Mouse (Mus musculus) liver, postnatal 0 days (tissue): ENCODE data around the gene Wfdc21. TPM values are rescaled to one million over a fixed set of nuclear protein-coding genes. Genes with fewer than 3 reads are reported as not detected.

Experiments used
- ATAC-seq: fragments of 200-750 bp; cut with Nextera tagmentation; 2 replicates; pipeline ENCODE4 v1.8.0; 2017; ENCODE audit warnings: mild to moderate bottlenecking, moderate library complexity
- DNase-seq: peaks from one replicate; pipeline ENCODE4 v3.0.0-alpha.2; 2016
- H3K27ac ChIP-seq: fragments of 300-500 bp; sonication (generic); 2 replicates; pipeline ENCODE4 v1.5.1; 2014; ENCODE audit warnings: antibody characterized with exemption, moderate library complexity, mild to moderate bottlenecking, low read depth
- H3K27me3 ChIP-seq: fragments of 300-500 bp; sonication (generic); 2 replicates; pipeline ENCODE4 v1.6.1; 2014; ENCODE audit warnings: low read length, control low read depth, mixed read lengths; ENCODE audit not compliant: insufficient read depth
- H3K36me3 ChIP-seq: fragments of 300-500 bp; sonication (generic); replicated peaks from 2 replicates; pipeline ENCODE4 v1.6.1; 2014; ENCODE audit warnings: mild to moderate bottlenecking, control low read depth, low read length, moderate library complexity, mixed read lengths; ENCODE audit not compliant: insufficient read depth
- H3K4me1 ChIP-seq: fragments of 300-500 bp; sonication (generic); 2 replicates; pipeline ENCODE4 v1.6.1; 2014; ENCODE audit warnings: antibody characterized with exemption, mild to moderate bottlenecking, control low read depth; ENCODE audit not compliant: insufficient read depth
- H3K4me2 ChIP-seq: fragments of 300-500 bp; sonication (generic); 2 replicates; pipeline ENCODE4 v1.6.1; 2014; ENCODE audit warnings: low read depth, mild to moderate bottlenecking, low read length, moderate library complexity, mixed read lengths
- H3K4me3 ChIP-seq: fragments of 300-500 bp; sonication (generic); 2 replicates; pipeline ENCODE4 v1.5.1; 2014; ENCODE audit warnings: low read depth, low read length
- H3K9ac ChIP-seq: fragments of 300-500 bp; sonication (generic); replicated peaks from 2 replicates; pipeline ENCODE4 v1.6.1; 2014; ENCODE audit warnings: mild to moderate bottlenecking, moderate library complexity
- H3K9me3 ChIP-seq: fragments of 300-500 bp; sonication (generic); 2 replicates; pipeline ENCODE4 v1.6.1; 2016; ENCODE audit warnings: mild to moderate bottlenecking, control low read depth, low read length, mixed read lengths
- CTCF ChIP-seq: sonication (generic); IDR thresholded peaks from 2 replicates; pipeline ENCODE4 v1.5.1; 2016; ENCODE audit warnings: antibody characterized with exemption, low read depth
- EP300 ChIP-seq: IDR thresholded peaks from 2 replicates; pipeline ENCODE4 v1.6.1; 2016; ENCODE audit warnings: antibody characterized with exemption, low read depth, mild to moderate bottlenecking
- WGBS: fragments of 180-500 bp; shearing (Covaris S2); extraction: QIAGEN DNeasy Blood & Tissue Kit; methylation state at CpG from one replicate; pipeline ENCODE4 v1.1.7; 2014; ENCODE audit not compliant: insufficient replicate concordance; 5-methylcytosine and 5-hydroxymethylcytosine counted together
- polyA plus RNA-seq: library from polyadenylated mRNA; unstranded; fragments of >200 nt; fragmentation: Nextera tagmentation; extraction: Ambion mirVana; gene quantifications from 2 replicates; pipeline ENCODE4 v1.2.1, GENCODE M21; 2015

Wfdc21 gene
- polyA plus RNA-seq, 1 experiment from 2014 or later, result 108 TPM

DNA sequence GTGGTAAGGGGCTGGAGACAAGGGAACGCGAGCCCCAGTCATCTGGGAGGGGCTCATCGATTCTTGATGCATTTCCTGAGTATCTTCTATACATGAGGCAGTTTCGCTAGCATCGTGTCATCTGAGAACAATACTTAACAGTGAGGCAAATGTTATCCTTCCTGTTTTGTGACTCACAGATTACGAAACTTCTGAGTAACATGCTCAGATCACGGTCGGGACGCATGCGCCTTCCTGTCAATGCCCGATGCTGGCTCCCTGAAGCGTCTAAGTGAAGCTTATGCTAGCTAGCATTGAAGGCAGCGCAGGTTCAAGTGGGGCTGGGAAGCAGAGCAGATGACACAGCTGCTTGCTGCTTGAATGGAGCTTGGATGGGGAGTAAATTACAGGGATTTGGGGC, 42.5 kb downstream of the Wfdc21 start:
- H3K4me1 ChIP-seq, result peaks cover 12% of the 10 kb centered on the region
- H3K4me2 ChIP-seq, result peak overlapping the region; percentile 27; the same call in 1 of the 2 replicates
- no peaks in the 10 kb centered on the region for H3K9me3 ChIP-seq
- ATAC-seq, result peak; percentile 74
- no peak overlapping the region for H3K9ac ChIP-seq
- H3K36me3 ChIP-seq, result no peaks in the 10 kb centered on the region
- no peak overlapping the region for H3K4me3 ChIP-seq
- DNase-seq, result peak; percentile 71
- H3K27ac ChIP-seq, result no peak overlapping the region
- no peak for TF ChIP-seq CTCF
- no peak for TF ChIP-seq EP300
- 21% methylated on average over 13 of the region's 13 CpGs for WGBS
- no peaks in the 10 kb centered on the region for H3K27me3 ChIP-seq

DNA sequence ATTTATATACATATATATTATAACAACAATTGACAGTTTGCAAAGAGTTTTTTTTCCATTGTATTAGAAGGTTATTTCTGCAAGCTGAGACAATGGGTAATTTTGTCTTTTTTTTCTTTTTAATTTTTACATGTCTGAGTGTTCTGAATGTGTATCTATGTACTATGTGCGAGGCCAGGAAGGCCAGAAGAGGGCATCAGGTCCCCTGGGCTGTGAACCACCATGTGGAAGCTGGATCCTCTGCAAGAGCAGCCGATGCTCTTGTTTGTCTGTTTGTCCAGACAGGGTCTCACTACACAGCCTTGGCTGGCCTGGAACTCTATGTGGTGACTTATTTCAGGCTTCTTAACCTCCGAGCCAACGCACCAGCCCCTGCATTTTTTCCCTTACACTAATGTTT, 44.4 kb downstream of the Wfdc21 start:
- Histone ChIP-seq H3K4me1 (peaks cover 12% of the 10 kb centered on the region), H3K27ac (no peak overlapping the region), H3K4me2 (no peak overlapping the region), H3K36me3 (no peaks in the 10 kb centered on the region), H3K9ac (no peak overlapping the region), H3K4me3 (no peak overlapping the region), H3K27me3 (no peaks in the 10 kb centered on the region), H3K9me3 (no peaks in the 10 kb centered on the region)
- WGBS, result 63% methylated on average over 4 of the region's 4 CpGs
- TF ChIP-seq EP300 (no peak), CTCF (no peak)
- DNase-seq (no peak), ATAC-seq (no peak)

DNA sequence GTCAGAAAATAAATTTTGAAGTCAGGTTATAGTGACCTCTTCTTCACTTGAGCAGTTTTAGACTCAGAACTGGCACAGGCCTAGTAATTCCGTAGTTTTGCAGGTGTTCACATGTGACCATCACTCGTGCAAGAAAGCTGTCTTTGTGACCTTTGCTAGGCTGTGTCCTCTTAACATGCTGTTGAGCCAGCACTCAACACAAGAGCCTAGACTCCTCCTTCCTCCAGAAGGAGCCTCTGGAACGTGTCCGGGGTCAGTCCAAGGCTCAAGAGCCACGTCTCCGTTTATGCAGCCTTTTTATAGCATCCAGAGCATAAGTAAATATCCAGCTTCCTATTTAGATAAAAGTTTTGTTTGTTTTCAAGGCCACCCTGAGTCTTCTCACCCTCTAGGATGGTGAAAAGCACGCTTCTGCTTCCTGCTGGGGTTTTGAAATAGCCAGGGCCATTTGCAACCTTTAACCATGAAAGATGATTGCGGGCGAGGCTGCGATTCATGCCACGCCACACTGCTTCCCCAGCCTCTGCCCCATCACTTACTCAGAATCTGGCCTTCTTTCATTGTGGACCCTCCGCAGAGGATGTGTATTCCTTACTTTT, 45.7 kb downstream of the Wfdc21 start:
- Histone ChIP-seq H3K4me2 (no peak overlapping the region), H3K4me1 (peaks cover 12% of the 10 kb centered on the region), H3K9ac (no peak overlapping the region), H3K27me3 (no peaks in the 10 kb centered on the region), H3K27ac (no peak overlapping the region), H3K9me3 (no peaks in the 10 kb centered on the region), H3K36me3 (no peaks in the 10 kb centered on the region), H3K4me3 (no peak overlapping the region)
- WGBS, result 62% methylated on average over 12 of the region's 12 CpGs
- no peak for TF ChIP-seq CTCF
- no peak for DNase-seq
- ATAC-seq, result no peak

DNA sequence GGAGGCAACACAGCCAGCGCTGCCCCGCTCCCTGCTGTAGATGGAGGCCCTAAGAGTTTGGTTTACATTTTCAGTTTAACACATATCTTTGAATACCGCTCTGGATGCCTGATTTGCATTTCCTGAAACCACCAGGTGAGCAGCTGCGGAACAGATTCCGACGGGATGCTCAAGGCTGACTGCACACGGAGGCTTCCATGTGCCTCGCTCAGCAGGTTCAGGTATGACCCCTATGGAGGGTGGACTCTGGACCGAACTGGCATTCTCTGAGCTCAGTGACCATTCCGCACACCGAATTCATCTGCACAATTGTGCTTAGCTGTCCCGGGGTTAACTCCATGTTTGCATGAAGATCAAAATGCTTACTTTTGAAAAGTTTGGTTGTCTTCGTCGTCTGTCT, 46.5 kb downstream of the Wfdc21 start:
- no peaks in the 10 kb centered on the region for H3K27me3 ChIP-seq
- 77% methylated on average over 14 of the region's 14 CpGs for WGBS
- no peak overlapping the region for H3K27ac ChIP-seq
- H3K4me3 ChIP-seq, result no peak overlapping the region
- DNase-seq (no peak), ATAC-seq (no peak)
- H3K4me1 ChIP-seq, result peaks cover 12% of the 10 kb centered on the region
- no peaks in the 10 kb centered on the region for H3K36me3 ChIP-seq
- no peaks in the 10 kb centered on the region for H3K9me3 ChIP-seq
- no peak overlapping the region for H3K9ac ChIP-seq
- H3K4me2 ChIP-seq, result no peak overlapping the region
- no peak for TF ChIP-seq EP300
- TF ChIP-seq CTCF, result no peak

DNA sequence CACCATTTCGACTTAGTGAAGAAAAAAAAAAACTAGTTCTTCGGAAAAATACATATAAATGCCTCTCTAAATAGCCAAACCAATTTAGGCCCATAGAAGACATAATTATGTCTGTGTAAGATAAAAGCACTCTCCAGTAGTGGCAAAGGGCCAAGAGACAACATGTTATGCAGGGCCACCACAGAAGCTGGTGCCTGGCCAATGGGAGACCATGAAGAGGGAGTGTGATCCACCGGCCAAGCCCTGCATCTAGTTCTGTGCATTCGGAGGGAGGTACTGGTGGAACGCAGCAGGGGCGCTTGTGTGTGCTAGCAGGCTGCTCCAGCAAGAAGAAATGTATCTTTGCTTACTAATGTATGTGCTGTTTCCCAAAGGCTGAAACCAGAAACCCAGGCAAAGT, 49.4 kb downstream of the Wfdc21 start:
- DNase-seq (no peak), ATAC-seq (no peak)
- WGBS, result 79% methylated on average over 6 of the region's 6 CpGs
- Histone ChIP-seq H3K27me3 (no peaks in the 10 kb centered on the region), H3K9ac (no peak overlapping the region), H3K27ac (no peak overlapping the region), H3K4me2 (no peak overlapping the region), H3K4me3 (no peak overlapping the region), H3K4me1 (0 out of 2 replicates have a peak, but pooled peaks cover 5% of the 10 kb centered on the region), H3K36me3 (no peaks in the 10 kb centered on the region), H3K9me3 (no peaks in the 10 kb centered on the region)
- TF ChIP-seq CTCF (no peak), EP300 (no peak)

DNA sequence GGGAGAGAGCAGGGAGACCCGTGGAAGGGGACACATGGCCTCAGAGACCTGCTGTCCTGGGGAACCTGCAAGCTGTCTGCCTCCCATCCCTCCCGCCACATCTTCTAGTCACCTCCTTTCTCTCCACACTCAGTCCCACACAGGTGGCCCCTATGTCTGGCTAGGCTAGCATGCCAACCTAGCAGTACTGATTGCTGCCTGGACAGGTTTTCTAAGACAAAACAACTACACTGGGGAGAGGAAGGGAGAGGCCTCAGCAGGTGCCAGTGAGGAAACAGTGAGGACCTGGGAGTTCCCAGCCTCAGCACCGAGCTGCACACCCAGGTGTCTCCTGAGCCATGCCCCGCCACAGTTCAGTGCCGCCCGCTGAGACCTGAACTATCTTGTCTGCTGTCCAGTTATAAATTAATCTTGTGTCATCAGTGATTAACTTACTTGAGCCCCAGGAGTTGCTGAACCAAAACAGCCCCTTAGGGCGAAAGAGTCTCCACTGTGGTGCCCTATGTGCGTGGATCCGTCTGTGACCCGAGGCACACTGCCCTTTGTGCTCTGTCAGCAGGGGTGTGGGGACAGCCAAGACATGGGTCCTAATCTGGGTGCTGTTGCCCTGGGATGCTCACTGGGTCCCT, 50.4 kb downstream of the Wfdc21 start:
- no peaks in the 10 kb centered on the region for H3K9me3 ChIP-seq
- H3K27ac ChIP-seq, result no peak overlapping the region
- H3K4me3 ChIP-seq, result no peak overlapping the region
- H3K9ac ChIP-seq, result no peak overlapping the region
- 0 out of 2 replicates have a peak, but pooled peaks cover 4% of the 10 kb centered on the region for H3K4me1 ChIP-seq
- H3K27me3 ChIP-seq, result no peaks in the 10 kb centered on the region
- H3K4me2 ChIP-seq, result no peak overlapping the region
- no peak for TF ChIP-seq CTCF
- no peak for TF ChIP-seq EP300
- WGBS, result 74% methylated on average over 10 of the region's 10 CpGs
- ATAC-seq, result peak; percentile 31; the same call in 1 of the 2 replicates
- DNase-seq, result no peak
- H3K36me3 ChIP-seq, result no peaks in the 10 kb centered on the region
